ENCODE assay signal across 17 mouse cellular contexts in genomic region chrX:107178742-107179141, GRCm38 (mm10). TPM values are rescaled to one million over a fixed set of nuclear protein-coding genes. Genes with fewer than 3 reads are reported as not detected.
A peak's percentile ranks its signal among the peaks of the same experiment; 100 is the strongest.
DNase-seq lines count a peak whose midpoint lies in the region; ATAC-seq lines count a peak whose summit lies in the region.
"Had no signal": no experiment of that assay in that cellular context is flagged by ENCODE, and none has a peak within 500 bp of the region (broad histone marks: within the 10 kb centered on the region; RNA-seq: fewer than 3 reads in every experiment).

No protein-coding gene starts in this region.

- H3K27ac ChIP-seq in forebrain, embryonic 10.5 days = no peak overlapping the region
- H3K27ac ChIP-seq: embryonic facial prominence, embryonic 15.5 days; heart, embryonic 10.5 days; neural tube, embryonic 12.5 days had no signal

- H3K36me3 ChIP-seq in forebrain, embryonic 10.5 days (replicated peaks) = no peaks in the 10 kb centered on the region
- H3K36me3 ChIP-seq: embryonic facial prominence, embryonic 15.5 days; heart, embryonic 10.5 days; neural tube, embryonic 12.5 days had no signal

- peaks cover 2% of the 10 kb centered on the region; the same call in 1 of the 2 replicates for H3K9me3 ChIP-seq in forebrain, embryonic 10.5 days
- H3K9me3 ChIP-seq: embryonic facial prominence, embryonic 15.5 days; heart, embryonic 10.5 days; neural tube, embryonic 12.5 days had no signal

- peak; percentile 99 for ATAC-seq in megakaryocyte progenitor cell, adult 5-6 weeks (replicated peaks; ENCODE audit: poor library complexity)
- no peak for ATAC-seq in megakaryocyte-erythroid progenitor cell, adult 5-6 weeks (replicated peaks; ENCODE audit: low FRiP score, low TSS enrichment, poor library complexity, severe bottlenecking)
- ATAC-seq: hindbrain, embryonic 16.5 days had no signal

- H3K4me3 ChIP-seq in forebrain, embryonic 10.5 days = no peak overlapping the region
- H3K4me3 ChIP-seq: embryonic facial prominence, embryonic 15.5 days; heart, embryonic 10.5 days; neural tube, embryonic 12.5 days had no signal

- no peaks in the 10 kb centered on the region for H3K4me1 ChIP-seq in forebrain, embryonic 10.5 days
- H3K4me1 ChIP-seq: embryonic facial prominence, embryonic 15.5 days; heart, embryonic 10.5 days; neural tube, embryonic 12.5 days had no signal

- WGBS in forebrain, embryonic 10.5 days = 81% methylated on average over 1 of the region's 1 CpGs

- no peaks in the 10 kb centered on the region for H3K27me3 ChIP-seq in forebrain, embryonic 10.5 days (ENCODE audit: poor library complexity, severe bottlenecking)
- H3K27me3 ChIP-seq: embryonic facial prominence, embryonic 15.5 days; neural tube, embryonic 12.5 days had no signal

- DNase-seq in 416B (ENCODE audit: low read depth) (peak; percentile 64), A20 (ENCODE audit: low read depth, low spot score) (peak; percentile 31)
- DNase-seq in c-Kit-positive CD71-negative TER-119-negative erythroid progenitor cells, embryonic 14.5 days (ENCODE audit: low read depth) = peak; percentile 4
- DNase-seq in forebrain, embryonic 10.5 days (ENCODE audit: extremely low spot score, low spot score) = no peak
- no peak for DNase-seq in heart, adult 18-20 months
- DNase-seq: adrenal gland, postnatal 25 days; cerebellum, adult 9-10 months; gastrocnemius, postnatal 10 days; heart, postnatal 10 days; kidney, adult 18-20 months; kidney, postnatal 4 days had no signal

RNA-seq across cellular contexts. Expression of gene P2ry10b, which starts 30.0 kb away (rescaled TPM):
- 0.29 and 0.44 TPM in 2 replicates for total RNA-seq in megakaryocyte progenitor cell, adult 5-6 weeks (2015)
- total RNA-seq in megakaryocyte progenitor cell, adult 5-6 weeks (2017) = 0.08 and 0.20 TPM in 2 replicates
- 0.25 and 0.29 TPM in 2 replicates for polyA plus RNA-seq in forebrain, embryonic 10.5 days (2016; fragmentation: Nextera tagmentation; extraction: Ambion mirVana)
- 1.2 TPM in 1 of 2 replicates, not detected in the other for total RNA-seq in megakaryocyte-erythroid progenitor cell, adult 5-6 weeks (2014; fragmentation: Nextera tagmentation)
- not detected in 2 replicates for total RNA-seq in megakaryocyte-erythroid progenitor cell, adult 5-6 weeks (2017)
- 1 to 10 TPM in 1 of 2 experiments, under 1 TPM in 1; 0.27 to 1.4 TPM for total RNA-seq in heart, adult 18-20 months (2021)

Comparison
In these comparisons a context has a peak if more than half of its experiments do, and no peak if none do; other contexts are left out.
1. DNase-seq: peak in 416B (single experiment), A20 (single experiment) and c-Kit-positive CD71-negative TER-119-negative erythroid progenitor cells, embryonic 14.5 days (single experiment); none in forebrain, embryonic 10.5 days (single experiment) and heart, adult 18-20 months (0 of 2).